Mouse (Mus musculus) kidney, postnatal 14 days (tissue): ENCODE data around the gene Zfp105.

Experiments
- DNase-seq: peaks from one replicate; pipeline ENCODE4 v3.0.0; 2022; ENCODE audit warnings: mixed read lengths

Zfp105 gene

GRCm38 (mm10) chr9:122922936-122923381 lies at the start of gene Zfp105:
Zfp105 (plus strand) TSS chr9:122923072.
- DNase-seq: peak; percentile 80

DNA sequence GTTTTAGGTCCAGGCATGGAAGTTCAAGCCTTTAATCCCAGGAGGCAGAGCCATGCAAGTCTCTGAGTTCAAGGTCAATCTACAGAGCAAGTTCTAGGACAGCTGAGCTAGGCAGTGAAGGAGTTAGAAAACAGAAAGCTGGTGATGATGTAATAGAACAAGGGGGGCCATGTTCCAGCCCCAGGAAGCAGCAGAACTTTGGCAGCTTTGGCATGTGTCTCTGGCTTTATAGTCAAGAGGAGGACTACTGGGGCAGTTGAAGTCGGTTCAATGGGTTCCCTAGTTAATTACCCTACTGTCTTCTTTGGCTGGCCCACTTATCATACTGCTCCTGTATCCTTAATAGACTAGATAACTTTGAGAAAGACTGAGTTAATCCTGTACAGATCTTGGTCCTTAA lies 48.2 kb upstream of the Zfp105 start:
- DNase-seq: no peak

DNA sequence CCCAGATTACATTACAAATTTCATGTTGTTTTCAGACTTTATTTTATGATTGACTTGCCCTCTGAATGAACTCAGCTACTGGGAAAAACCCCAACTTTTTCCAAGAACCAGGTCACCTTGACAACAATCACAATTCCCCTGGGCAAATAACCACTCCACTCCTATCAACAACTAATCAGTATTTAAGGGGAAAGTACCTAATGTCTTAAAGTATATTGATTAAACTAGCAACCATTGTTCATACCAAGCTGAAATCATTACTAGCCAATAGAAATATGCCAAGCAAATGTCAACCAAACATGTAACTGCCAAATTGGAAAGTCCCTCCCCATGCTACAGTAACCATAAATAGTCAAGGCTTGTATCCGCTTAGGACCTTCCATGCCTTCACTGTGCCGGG lies 47.7 kb upstream of the Zfp105 start:
- no peak for DNase-seq

GRCm38 (mm10) chr9:122885385-122885784 lies 37.5 kb upstream of the Zfp105 start, which contains the start of gene Zkscan7:
Zkscan7 (plus strand) TSS chr9:122885685.
- no peak for DNase-seq

DNA sequence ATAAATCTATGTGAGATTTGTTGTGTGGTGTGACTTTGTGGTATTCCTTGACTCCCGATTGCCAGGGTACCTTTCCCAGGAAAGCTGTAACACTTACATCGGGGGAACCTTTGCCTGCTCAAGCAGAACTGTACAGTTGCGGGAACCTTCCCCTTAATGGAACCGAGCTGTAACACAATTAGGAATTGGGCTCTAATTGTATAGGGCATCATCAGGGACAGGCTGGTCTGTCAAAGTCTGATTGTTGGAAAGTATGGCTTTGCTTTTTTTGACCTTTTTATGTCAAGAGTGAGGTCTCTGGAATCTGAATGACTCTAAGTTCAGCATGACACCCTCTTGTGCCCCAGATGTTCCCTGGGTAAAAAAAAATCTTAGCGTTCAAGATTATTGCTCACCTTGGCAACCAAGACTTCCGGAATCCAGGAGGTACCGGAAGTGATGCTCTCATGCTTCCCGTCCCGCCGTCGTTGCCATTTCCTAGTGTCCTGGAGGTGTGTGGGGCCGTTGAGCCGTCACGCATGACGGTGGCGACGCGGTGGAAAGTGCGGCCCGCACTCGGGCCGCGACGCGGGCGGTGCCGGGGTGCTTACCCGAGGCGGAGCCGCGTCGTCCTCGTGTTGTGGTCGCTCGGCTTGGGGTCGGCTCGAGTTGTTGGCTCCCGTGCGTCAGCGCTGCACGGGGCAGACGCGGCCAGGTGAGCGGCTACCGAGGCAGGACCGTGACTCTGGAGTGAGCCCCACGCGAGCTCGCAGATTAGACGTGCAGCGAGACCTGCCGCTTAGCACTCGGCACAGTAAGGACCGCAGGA lies 36.3 kb upstream of the Zfp105 start:
- peak; percentile 81 for DNase-seq

DNA sequence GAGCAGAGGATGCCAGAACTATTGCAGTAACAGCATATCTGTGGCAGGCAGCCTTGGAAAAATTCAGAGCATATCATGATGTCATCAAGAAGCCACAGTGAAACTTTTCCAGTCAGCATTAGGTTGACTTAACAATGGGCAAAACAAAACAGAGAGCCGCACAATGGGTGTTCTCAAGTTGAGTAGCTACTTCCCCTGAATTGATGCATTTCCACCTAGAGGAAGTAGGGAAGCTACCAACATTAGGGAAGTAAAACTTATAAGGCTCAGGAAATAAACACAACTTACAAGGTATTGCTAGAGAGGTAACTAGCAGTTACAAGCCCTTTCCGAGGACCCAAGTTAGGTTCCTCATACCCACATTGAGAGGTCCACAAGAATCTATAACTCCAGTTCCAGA lies 21.8 kb upstream of the Zfp105 start:
- no peak for DNase-seq

DNA sequence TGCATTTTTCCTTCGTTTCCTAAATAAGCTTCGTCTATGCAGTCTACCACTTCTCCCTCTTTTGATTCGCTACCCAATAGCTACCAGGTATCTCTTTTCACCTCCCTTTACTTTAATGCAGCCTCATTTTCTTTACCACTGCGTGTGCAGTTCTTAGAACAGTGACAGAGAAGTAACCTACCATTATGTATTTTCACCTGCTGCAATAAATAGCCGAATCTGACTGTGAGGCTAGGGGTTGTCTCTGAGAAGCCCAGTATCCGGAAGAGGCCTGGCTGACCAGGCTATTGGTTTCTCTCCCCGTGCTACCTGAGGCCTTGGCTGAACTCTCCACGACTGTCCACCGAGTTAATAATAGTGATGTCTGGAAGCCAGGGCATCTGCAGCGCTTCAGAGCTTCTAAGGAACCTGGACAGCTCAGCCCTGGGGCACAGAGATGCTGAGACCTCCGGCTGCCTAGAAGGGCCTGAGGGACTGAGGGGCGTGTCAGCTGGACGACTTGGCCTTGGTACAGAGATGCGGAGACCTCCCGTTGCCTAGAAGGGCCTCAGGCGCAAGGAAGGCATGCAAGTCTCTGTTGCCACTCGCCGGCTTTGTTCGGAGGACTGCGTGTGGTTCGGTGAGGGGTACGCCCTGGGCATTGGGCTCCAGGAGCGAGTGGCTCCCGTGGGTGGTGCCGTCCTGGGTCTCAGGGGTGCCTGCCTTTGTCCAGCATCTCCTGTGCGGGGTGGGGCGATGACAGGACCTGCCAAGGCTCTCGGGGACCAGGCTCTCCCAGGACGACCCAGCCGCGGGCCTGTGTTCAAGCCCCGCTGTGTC lies 19.9 kb upstream of the Zfp105 start:
- DNase-seq: peak; percentile 71

DNA sequence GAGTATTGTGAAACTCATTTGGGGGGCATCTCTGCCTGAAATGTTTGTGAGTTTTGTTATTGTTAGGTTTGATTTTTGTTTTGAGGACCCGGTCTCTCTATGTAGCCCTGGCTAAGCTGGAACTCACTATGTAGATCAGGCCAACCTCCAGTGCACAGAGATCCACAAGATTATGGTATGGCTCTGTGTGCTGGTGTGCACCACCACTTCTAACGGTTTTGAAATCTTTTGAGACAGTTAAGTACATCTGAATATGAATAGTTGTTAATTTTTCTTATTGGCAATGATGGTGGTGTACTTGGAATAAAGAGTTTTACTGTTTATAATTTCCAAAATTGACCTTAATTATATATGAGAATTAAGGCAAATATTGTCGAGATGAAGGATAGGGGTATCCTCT lies 436 bp upstream of the Zfp105 start:
- DNase-seq: no peak

DNA sequence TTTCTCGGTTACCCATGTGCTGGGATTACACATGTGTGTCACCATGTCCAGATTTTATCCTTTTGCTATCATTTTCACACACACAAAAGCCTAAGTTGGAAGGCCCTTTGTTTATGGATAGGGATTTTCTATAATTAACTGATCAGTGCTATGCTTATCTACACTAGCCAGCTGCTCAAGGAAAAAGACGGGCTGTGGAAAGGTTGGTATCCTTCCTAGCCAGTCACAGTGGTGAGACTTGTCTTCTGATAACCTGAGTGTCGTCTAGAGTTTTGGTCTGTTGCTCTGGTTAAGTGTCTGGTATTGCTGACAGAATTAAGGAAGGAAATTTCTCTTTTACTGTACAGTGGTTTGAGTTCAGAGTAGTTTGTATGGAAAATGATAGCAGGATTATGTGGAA lies 6.0 kb downstream of the Zfp105 start:
- DNase-seq: no peak

DNA sequence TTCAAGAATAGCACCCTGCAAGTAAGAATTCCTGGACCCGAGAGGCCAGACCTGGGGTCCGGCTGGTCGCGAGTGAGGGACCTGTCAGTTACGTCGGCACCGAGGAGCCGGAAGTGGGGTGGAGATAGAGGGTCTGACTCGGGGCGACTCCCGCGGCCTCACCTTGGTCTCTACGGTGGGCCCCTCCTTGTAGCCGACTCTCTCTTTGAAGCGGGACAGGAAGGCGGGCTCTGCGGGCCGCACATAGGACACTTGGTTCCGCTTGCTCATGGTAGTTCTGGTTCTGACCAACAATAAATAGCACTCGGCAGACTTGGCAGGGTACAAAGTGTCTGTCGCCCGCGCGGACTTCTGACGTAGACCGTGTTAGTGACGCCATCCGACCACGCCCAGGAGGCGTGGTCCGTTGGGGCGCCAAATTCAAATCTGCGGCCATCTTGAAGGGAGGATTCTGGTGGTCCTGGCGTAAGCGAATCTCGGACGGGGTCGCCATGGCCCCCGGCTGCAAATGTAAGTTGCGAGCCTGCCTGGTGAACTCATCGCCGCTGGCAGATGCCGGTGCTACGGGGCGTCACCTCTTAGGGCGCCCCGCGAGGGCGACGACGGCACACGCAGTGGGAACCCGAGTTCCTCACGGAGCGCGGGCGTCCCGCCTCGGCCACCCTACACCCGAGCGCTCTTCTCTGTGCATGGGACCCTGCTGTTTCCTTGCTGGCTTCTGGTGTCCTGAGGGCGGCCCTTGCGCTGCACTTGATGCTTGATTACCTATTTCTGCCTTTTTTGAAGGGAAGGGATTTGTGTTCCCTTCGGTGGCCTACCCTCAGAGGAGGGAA lies 28.0 kb downstream of the Zfp105 start, which contains the start of the genes 1110059G10Rik and Kif15:
1110059G10Rik (minus strand) TSS at position 358 of the 833 bp plus-strand sequence.
Kif15 (plus strand) TSS at position 404 of the 833 bp plus-strand sequence.
- DNase-seq: peak; percentile 94
